ENCODE assay signal across 8 mouse cellular contexts in genomic region chr9:61645661-61646425, GRCm38 (mm10).
A peak's percentile ranks its signal among the peaks of the same experiment; 100 is the strongest.
DNase-seq lines count a peak whose midpoint lies in the region; ATAC-seq and TF ChIP-seq lines count a peak whose summit lies in the region.

No protein-coding gene starts in this region.

- ATAC-seq in midbrain, embryonic 12.5 days (ENCODE audit: low FRiP score, low read depth): 0 out of 2 replicates have a peak, but pooled peaks have one; percentile 19
- no peak for ATAC-seq in midbrain, embryonic 11.5 days (ENCODE audit: low FRiP score)
- no peak for ATAC-seq in heart, embryonic 14.5 days (ENCODE audit: insufficient number of reproducible peaks, insufficient read depth, low FRiP score, low read depth)

- peaks cover 3% of the 10 kb centered on the region; the same call in 1 of the 2 replicates for H3K27me3 ChIP-seq in midbrain, embryonic 12.5 days
- no peaks in the 10 kb centered on the region; the same call in 1 of the 2 replicates for H3K27me3 ChIP-seq in midbrain, embryonic 11.5 days (ENCODE audit: control insufficient read depth, insufficient read depth, low read length)
- 0 out of 2 replicates have a peak, but pooled peaks cover 3% of the 10 kb centered on the region for H3K27me3 ChIP-seq in heart, embryonic 14.5 days (ENCODE audit: control insufficient read depth, insufficient read depth, low read length)
- no peaks in the 10 kb centered on the region for H3K27me3 ChIP-seq in small intestine, adult 2 months (ENCODE audit: control insufficient read depth, insufficient read depth, low read length)

- no peak for TF ChIP-seq CTCF in small intestine, adult 2 months (IDR thresholded peaks at IDR 0.05; ENCODE audit: extremely low read depth, insufficient read length, insufficient replicate concordance, low read depth, low read length)

- H3K9ac ChIP-seq in midbrain, embryonic 12.5 days (replicated peaks): no peak overlapping the region
- H3K9ac ChIP-seq in midbrain, embryonic 11.5 days (ENCODE audit: low read length): no peak overlapping the region
- H3K9ac ChIP-seq in heart, embryonic 14.5 days (ENCODE audit: low read length): no peak overlapping the region

- no peaks in the 10 kb centered on the region for H3K36me3 ChIP-seq in midbrain, embryonic 12.5 days
- H3K36me3 ChIP-seq in midbrain, embryonic 11.5 days (ENCODE audit: control insufficient read depth, insufficient read depth, low read length): no peaks in the 10 kb centered on the region
- H3K36me3 ChIP-seq in heart, embryonic 14.5 days (ENCODE audit: control insufficient read depth, insufficient read depth, low read length): no peaks in the 10 kb centered on the region
- H3K36me3 ChIP-seq in small intestine, adult 2 months (ENCODE audit: control insufficient read depth, insufficient read depth, low read length): no peaks in the 10 kb centered on the region

- WGBS in midbrain, embryonic 12.5 days: 60% methylated on average over 20 of the region's 20 CpGs
- WGBS in midbrain, embryonic 11.5 days: 75% methylated on average over 20 of the region's 20 CpGs
- 56% methylated on average over 20 of the region's 20 CpGs for WGBS in heart, embryonic 14.5 days
- WGBS in small intestine, adult 2 months: 25% methylated on average over 20 of the region's 20 CpGs

- no peak for DNase-seq in midbrain, embryonic 11.5 days (ENCODE audit: low spot score, missing footprints)
- peak; percentile 18 to 29 for DNase-seq in kidney, postnatal 36 days
- no peak for DNase-seq in cerebellum, adult 9-10 months
- no peak for DNase-seq in cerebellum, adult 18-20 months
- DNase-seq in right cerebral cortex, postnatal 4 days: no peak

- H3K4me1 ChIP-seq in midbrain, embryonic 12.5 days: peaks cover 8% of the 10 kb centered on the region
- no peaks in the 10 kb centered on the region for H3K4me1 ChIP-seq in midbrain, embryonic 11.5 days (ENCODE audit: control insufficient read depth, insufficient read depth, low read length)
- peaks cover 0 to 6% of the 10 kb centered on the region in 2 experiments; a peak in 2 of 4 replicates for H3K4me1 ChIP-seq in heart, embryonic 14.5 days (ENCODE audit: control insufficient read depth in 2 of 2, insufficient read depth in 2 of 2, low read length in 2 of 2)
- peaks cover 2% of the 10 kb centered on the region; the same call in 1 of the 2 replicates for H3K4me1 ChIP-seq in small intestine, adult 2 months (ENCODE audit: control insufficient read depth, insufficient read depth, insufficient read length, low read length)

- H3K9me3 ChIP-seq in midbrain, embryonic 12.5 days: no peaks in the 10 kb centered on the region
- no peaks in the 10 kb centered on the region for H3K9me3 ChIP-seq in midbrain, embryonic 11.5 days (ENCODE audit: control insufficient read depth, low read length)
- no peaks in the 10 kb centered on the region for H3K9me3 ChIP-seq in heart, embryonic 14.5 days (ENCODE audit: control insufficient read depth, low read length)

- H3K27ac ChIP-seq in midbrain, embryonic 12.5 days (replicated peaks): peak overlapping the region; percentile 63
- H3K27ac ChIP-seq in midbrain, embryonic 11.5 days (ENCODE audit: low read depth, low read length): no peak overlapping the region
- H3K27ac ChIP-seq in heart, embryonic 14.5 days (replicated peaks in 1 of 2; ENCODE audit: control insufficient read depth in 1 of 2, insufficient read depth in 1 of 2, low read depth in 2 of 2, low read length in 2 of 2): 0 out of 4 replicates have a peak overlapping the region, but pooled peaks of 1 of the 2 experiments have one; percentile 4
- H3K27ac ChIP-seq in small intestine, adult 2 months (ENCODE audit: insufficient read depth, low read depth, low read length): no peak overlapping the region

- no peak overlapping the region for H3K4me3 ChIP-seq in midbrain, embryonic 12.5 days
- H3K4me3 ChIP-seq in midbrain, embryonic 11.5 days (ENCODE audit: low read depth, low read length): no peak overlapping the region
- no peak overlapping the region for H3K4me3 ChIP-seq in heart, embryonic 14.5 days (ENCODE audit: control insufficient read depth in 1 of 2, insufficient read depth in 1 of 2, low read depth in 1 of 2, low read length in 2 of 2)
- H3K4me3 ChIP-seq in small intestine, adult 2 months (ENCODE audit: low read depth, low read length): peak overlapping the region; percentile 8; the same call in 1 of the 2 replicates

- TF ChIP-seq POLR2A in small intestine, adult 2 months (IDR thresholded peaks at IDR 0.05; ENCODE audit: low read depth, low read length): no peak

- no peak overlapping the region for H3K4me2 ChIP-seq in midbrain, embryonic 12.5 days (replicated peaks)
- no peak overlapping the region for H3K4me2 ChIP-seq in midbrain, embryonic 11.5 days
- 0 out of 2 replicates have a peak overlapping the region, but pooled peaks have one; percentile 4 for H3K4me2 ChIP-seq in heart, embryonic 14.5 days (ENCODE audit: low read length)

Comparison
In these comparisons a context has a peak if more than half of its experiments do, and no peak if none do; other contexts are left out.
1. DNase-seq: peak in kidney, postnatal 36 days (2 of 2); none in midbrain, embryonic 11.5 days (single experiment), cerebellum, adult 9-10 months (single experiment), cerebellum, adult 18-20 months (0 of 2) and right cerebral cortex, postnatal 4 days (single experiment).